Mouse (Mus musculus): ENCODE measurements at regions not wholly inside any gene's neighbourhood (a gene's known extent, or its start where the extent isn't known, plus 50 kb on each side); places are given as distances from the start of the nearest gene placed in this dataset.

- TF ChIP-seq CTCF (IDR thresholded peaks at IDR 0.05; ENCODE audit: borderline replicate concordance, control insufficient read depth, extremely low read depth, insufficient read depth, low read length, poor library complexity) (no peak), POLR2A (IDR thresholded peaks at IDR 0.05; ENCODE audit: control insufficient read depth, extremely low read depth, insufficient read depth, low read length, poor library complexity) (no peak)
These were observed 131.5 kb upstream of the Eif4g2 start for GRCm38 (mm10) chr7:111214226-111214906.

Measured in thymus, adult 2 months (tissue).